Mouse (Mus musculus) liver, embryonic 12.5 days (tissue): ENCODE data around the gene Prlh. TPM values are rescaled to one million over a fixed set of nuclear protein-coding genes. Genes with fewer than 3 reads are reported as not detected.
A peak's percentile ranks its signal among the peaks of the same experiment; 100 is the strongest.

Experiments used
- ATAC-seq: fragments of 200-750 bp; cut with Nextera tagmentation; 2 replicates; pipeline ENCODE4 v1.8.0; 2017; ENCODE audit warnings: moderate number of reproducible peaks, mild to moderate bottlenecking, moderate library complexity
- H3K27ac ChIP-seq: fragments of 300-500 bp; sonication (generic); 2 replicates; pipeline ENCODE4 v1.5.1; 2016; ENCODE audit warnings: mild to moderate bottlenecking
- H3K27me3 ChIP-seq: fragments of 300-500 bp; sonication (generic); replicated peaks from 2 replicates; pipeline ENCODE4 v1.6.1; 2016; ENCODE audit warnings: mild to moderate bottlenecking, moderate library complexity
- H3K36me3 ChIP-seq: fragments of 300-500 bp; sonication (generic); 2 replicates; pipeline ENCODE4 v1.6.1; 2016; ENCODE audit warnings: mild to moderate bottlenecking, moderate library complexity
- H3K4me1 ChIP-seq: fragments of 300-500 bp; sonication (generic); 2 replicates; pipeline ENCODE4 v1.6.1; 2016
- H3K4me2 ChIP-seq: fragments of 300-500 bp; sonication (generic); 2 replicates; pipeline ENCODE4 v1.6.1; 2016; ENCODE audit warnings: mild to moderate bottlenecking, moderate library complexity
- H3K4me3 ChIP-seq: fragments of 300-500 bp; sonication (generic); 2 replicates; pipeline ENCODE4 v1.5.1; 2016; ENCODE audit warnings: mild to moderate bottlenecking, moderate library complexity
- H3K9ac ChIP-seq: fragments of 300-500 bp; sonication (generic); 2 replicates; pipeline ENCODE4 v1.6.1; 2016; ENCODE audit warnings: mild to moderate bottlenecking, moderate library complexity
- H3K9me3 ChIP-seq: fragments of 300-500 bp; sonication (generic); replicated peaks from 2 replicates; pipeline ENCODE4 v1.6.1; 2016; ENCODE audit warnings: mild to moderate bottlenecking, moderate library complexity
- WGBS: fragments of 180-500 bp; shearing (Covaris S2); methylation state at CpG from one replicate; pipeline ENCODE4 v1.1.7; 2016; ENCODE audit not compliant: insufficient replicate concordance; 5-methylcytosine and 5-hydroxymethylcytosine counted together
- polyA plus RNA-seq: library from polyadenylated mRNA; unstranded; fragments of >200 nt; fragmentation: Nextera tagmentation; extraction: Ambion mirVana; gene quantifications from 2 replicates; pipeline ENCODE4 v1.2.1, GENCODE M21; 2016

The Prlh gene
- polyA plus RNA-seq, 1 experiment from 2014 or later, result not detected

DNA sequence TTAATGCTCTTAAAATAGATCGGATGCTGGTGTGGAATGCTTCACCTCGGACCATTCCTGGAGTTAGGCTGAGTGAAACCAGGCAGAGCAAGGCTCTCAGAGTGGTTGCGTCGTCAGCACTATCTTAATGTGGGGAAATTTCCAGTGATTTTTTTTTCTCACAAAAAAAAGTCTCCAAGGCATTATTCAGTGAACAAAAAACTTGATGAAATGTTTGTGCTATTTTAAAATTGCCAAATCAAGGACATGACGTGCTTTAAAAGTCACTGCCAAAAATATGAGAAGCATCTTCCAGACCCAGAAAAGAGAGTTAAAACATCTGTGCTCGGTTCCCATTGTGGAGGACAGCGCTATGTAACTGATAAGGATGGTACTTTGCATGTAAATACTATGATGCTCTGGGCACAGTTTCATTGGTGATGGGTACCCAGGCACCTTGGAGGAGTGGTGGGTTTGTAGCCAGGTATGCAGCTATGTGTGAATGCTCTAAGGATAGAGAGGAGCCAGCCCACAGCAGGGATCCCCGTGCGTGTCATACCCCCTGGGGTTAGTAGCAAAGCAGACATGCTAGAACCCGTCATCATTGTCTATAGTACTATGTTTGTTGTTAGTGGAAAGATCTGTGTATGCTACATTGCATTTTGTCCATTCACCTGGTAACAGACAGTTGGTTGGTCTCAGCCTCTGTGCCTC lies 27.9 kb downstream of the Prlh start:
- no peak for ATAC-seq
- 67% methylated on average over 10 of the region's 10 CpGs for WGBS
- Histone ChIP-seq H3K27ac (no peak overlapping the region), H3K4me3 (no peak overlapping the region), H3K9ac (no peak overlapping the region), H3K9me3 (no peaks in the 10 kb centered on the region), H3K4me2 (no peak overlapping the region), H3K4me1 (no peaks in the 10 kb centered on the region), H3K36me3 (no peaks in the 10 kb centered on the region), H3K27me3 (no peaks in the 10 kb centered on the region)

DNA sequence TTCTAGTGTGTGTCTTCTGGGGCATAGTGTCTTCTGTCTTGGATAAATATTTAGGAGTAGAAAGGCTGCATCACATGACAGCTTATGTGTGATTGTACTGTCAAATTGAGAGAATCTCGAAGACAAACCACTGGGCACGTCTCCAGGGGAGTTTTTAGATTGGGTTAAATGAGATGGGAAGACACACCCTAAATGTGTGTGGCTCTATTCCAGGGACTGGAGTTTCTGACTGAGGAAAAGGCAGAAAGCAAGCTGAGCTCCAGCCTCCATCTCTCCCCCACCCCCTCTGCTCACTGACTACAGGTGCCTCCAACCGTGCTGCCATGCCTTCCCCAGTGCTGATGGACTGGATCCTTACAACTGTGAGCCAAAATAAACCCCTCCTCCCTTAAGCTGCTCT lies 28.4 kb downstream of the Prlh start:
- H3K27me3 ChIP-seq, result no peaks in the 10 kb centered on the region
- no peak overlapping the region for H3K4me3 ChIP-seq
- H3K9ac ChIP-seq, result no peak overlapping the region
- no peak overlapping the region for H3K4me2 ChIP-seq
- ATAC-seq, result no peak
- no peaks in the 10 kb centered on the region for H3K36me3 ChIP-seq
- H3K4me1 ChIP-seq, result no peaks in the 10 kb centered on the region
- WGBS, result 53% methylated on average over 3 of the region's 3 CpGs
- no peaks in the 10 kb centered on the region for H3K9me3 ChIP-seq
- H3K27ac ChIP-seq, result no peak overlapping the region

DNA sequence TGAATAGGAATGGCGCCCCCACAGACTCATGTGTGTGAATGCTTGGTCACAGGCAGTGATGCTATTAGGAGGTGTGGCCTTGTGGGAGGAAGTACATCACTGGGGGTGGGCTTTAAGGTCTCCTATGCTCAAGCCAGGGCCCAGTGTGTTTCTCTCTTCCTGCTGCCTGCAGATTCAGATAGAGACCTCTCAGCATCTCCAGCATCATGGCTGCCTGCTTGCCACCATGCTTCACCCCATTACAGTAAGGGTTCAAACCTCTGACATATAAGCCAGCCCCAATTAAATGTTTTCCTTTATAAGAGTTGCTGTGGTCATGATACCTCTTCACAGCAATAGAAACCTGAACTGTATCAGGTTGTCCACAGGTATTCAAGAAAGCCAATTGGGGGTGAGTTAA lies 43.0 kb downstream of the Prlh start:
- H3K9me3 ChIP-seq, result 0 out of 2 replicates have a peak, but pooled peaks cover 6% of the 10 kb centered on the region
- H3K27me3 ChIP-seq, result peaks cover 39% of the 10 kb centered on the region
- ATAC-seq, result no peak
- H3K27ac ChIP-seq, result no peak overlapping the region
- H3K4me1 ChIP-seq, result 0 out of 2 replicates have a peak, but pooled peaks cover 13% of the 10 kb centered on the region
- no peak overlapping the region for H3K9ac ChIP-seq
- WGBS, result 70% methylated on average over 1 of the region's 1 CpGs
- no peaks in the 10 kb centered on the region for H3K36me3 ChIP-seq
- no peak overlapping the region for H3K4me2 ChIP-seq
- no peak overlapping the region for H3K4me3 ChIP-seq

DNA sequence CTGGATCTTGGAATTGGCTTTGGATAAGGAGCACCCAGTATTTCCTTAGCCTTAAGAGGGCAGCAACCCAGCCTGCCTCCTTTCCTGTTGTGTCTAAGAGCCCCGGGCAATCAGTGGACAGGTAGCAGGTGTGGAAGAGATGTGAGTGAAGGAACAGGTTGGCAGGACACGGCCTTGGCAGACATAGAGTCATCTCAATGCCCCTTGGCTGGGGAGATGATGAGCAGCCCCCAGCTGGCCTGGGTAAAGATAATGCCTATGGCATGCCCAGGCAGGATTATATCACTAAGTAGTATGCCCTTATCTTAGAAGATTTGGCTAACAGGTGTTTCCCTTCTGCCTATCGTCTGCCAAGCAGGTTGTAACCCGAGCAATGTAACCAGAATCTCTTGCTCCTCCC lies 44.2 kb downstream of the Prlh start:
- Histone ChIP-seq H3K36me3 (no peaks in the 10 kb centered on the region), H3K4me3 (no peak overlapping the region), H3K9ac (no peak overlapping the region), H3K4me1 (0 out of 2 replicates have a peak, but pooled peaks cover 13% of the 10 kb centered on the region), H3K9me3 (0 out of 2 replicates have a peak, but pooled peaks cover 6% of the 10 kb centered on the region), H3K27me3 (peaks cover 45% of the 10 kb centered on the region), H3K4me2 (no peak overlapping the region), H3K27ac (no peak overlapping the region)
- ATAC-seq, result no peak
- 47% methylated on average over 4 of the region's 4 CpGs for WGBS

DNA sequence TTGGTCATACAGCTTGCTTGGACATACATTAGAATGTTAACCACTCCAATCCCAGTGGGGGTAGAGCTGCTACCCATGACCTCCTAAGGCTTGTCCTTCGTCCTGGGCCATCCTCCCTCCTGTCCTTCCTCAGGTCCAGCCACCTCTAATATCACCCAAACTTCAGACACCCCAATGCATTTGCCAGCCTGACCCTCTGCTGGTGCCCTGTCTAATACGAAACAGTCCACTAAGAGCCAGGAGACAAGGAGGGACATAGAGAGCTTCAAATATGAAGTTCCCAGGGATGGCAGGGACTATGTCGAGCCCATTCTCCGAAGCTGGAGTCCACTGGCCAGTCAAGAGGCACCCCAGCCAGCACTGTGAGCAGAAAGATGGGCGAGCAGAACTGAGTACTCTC lies 44.7 kb downstream of the Prlh start:
- Histone ChIP-seq H3K36me3 (no peaks in the 10 kb centered on the region), H3K4me2 (no peak overlapping the region), H3K4me3 (no peak overlapping the region), H3K27me3 (peaks cover 48% of the 10 kb centered on the region), H3K9ac (no peak overlapping the region), H3K9me3 (0 out of 2 replicates have a peak, but pooled peaks cover 6% of the 10 kb centered on the region), H3K27ac (no peak overlapping the region), H3K4me1 (0 out of 2 replicates have a peak, but pooled peaks cover 13% of the 10 kb centered on the region)
- WGBS, result 57% methylated on average over 5 of the region's 5 CpGs
- ATAC-seq, result no peak

DNA sequence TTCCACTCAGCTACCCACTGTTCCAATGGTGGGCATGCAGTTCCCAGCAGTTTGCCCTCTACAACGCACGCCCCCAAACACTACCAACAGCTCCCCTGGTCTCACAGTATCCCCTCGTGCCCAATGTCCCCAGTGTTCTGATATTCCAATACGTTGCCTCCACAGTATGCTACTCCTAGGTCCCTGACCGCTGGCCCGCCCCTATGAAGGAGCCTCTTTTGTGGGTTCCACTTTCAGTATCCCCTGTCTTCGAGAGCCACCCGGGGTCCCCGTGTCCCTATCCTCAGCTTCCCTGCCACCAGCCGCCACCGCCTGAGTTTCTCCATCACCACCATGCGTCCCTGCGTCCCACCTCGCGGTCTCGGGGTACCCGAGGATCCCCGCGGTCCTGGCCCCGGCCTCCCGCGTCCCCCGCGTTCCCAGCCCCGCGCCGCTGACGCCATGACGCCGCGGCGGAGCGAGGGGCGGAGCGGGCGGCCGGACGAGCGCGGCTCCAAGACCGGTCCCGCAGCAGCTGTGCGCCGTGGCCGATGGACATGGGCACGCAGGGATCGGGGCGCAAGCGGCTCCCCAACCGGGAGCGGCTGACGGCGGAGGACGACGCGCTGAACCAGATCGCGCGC lies 45.5 kb downstream of the Prlh start, which contains the start of gene Lrrfip1:
Gene Lrrfip1 (plus strand): TSS at position 470 of the 623 bp plus-strand sequence.
- ATAC-seq, result peak; percentile 47
- WGBS, result 3% methylated on average over 59 of the region's 59 CpGs
- H3K4me3 ChIP-seq, result peak within 1 kb of the TSS; percentile 62

DNA sequence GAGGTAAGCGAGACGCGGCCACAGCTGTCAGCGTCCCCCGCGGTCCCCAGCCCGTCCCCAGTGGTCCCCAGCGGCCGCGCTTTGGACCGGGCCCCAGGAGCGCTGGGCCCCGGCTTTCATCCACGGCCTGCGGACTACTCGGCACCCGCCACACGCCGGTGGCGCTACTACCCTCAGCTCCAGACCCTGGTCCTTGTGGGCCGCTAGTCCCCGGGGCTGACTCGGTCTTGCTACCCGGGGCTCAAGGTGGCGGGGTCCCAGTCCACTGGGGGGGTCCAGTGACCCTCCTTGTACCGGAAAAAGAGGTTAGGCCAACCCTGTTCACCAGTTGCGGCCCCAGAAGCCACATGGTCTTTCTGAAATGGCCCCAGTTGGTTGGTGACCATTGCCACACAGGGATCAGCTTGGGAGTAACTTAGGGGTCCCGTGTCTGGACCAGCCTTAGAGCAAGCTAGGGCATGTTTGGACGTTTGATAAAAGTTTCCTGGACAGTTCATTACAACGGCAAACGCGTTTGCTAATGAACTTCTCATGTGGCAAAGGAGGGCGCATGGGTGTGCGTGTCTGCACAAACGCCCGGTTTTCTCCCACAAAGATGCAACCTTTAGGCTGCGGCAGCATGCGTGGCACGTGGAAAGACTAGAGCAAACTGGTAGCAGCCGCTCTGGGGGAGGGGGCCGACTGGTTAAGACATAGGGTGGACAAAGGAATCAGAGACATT lies 46.1 kb downstream of the Prlh start:
- no peaks in the 10 kb centered on the region for H3K36me3 ChIP-seq
- H3K4me3 ChIP-seq, result peak overlapping the region; percentile 62
- H3K4me1 ChIP-seq, result 0 out of 2 replicates have a peak, but pooled peaks cover 13% of the 10 kb centered on the region
- WGBS, result 3% methylated on average over 41 of the region's 41 CpGs
- H3K4me2 ChIP-seq, result peak overlapping the region; percentile 72
- H3K27ac ChIP-seq, result no peak overlapping the region
- H3K9ac ChIP-seq, result peak overlapping the region; percentile 61
- H3K27me3 ChIP-seq, result peaks cover 48% of the 10 kb centered on the region
- ATAC-seq, result peak; percentile 38; the same call in 1 of the 2 replicates
- 0 out of 2 replicates have a peak, but pooled peaks cover 6% of the 10 kb centered on the region for H3K9me3 ChIP-seq

More for the DNA sequence above, 45.5 kb downstream of the Prlh start, which contains the start of gene Lrrfip1:
- peak within 1 kb of the TSS; percentile 61 for H3K9ac ChIP-seq
- 0 out of 2 replicates have a peak, but pooled peaks cover 6% of the 10 kb centered on the region for H3K9me3 ChIP-seq
- 0 out of 2 replicates have a peak, but pooled peaks cover 13% of the 10 kb centered on the region for H3K4me1 ChIP-seq
- no peak within 1 kb of the TSS for H3K27ac ChIP-seq
- no peaks in the 10 kb centered on the region for H3K36me3 ChIP-seq
- peaks cover 48% of the 10 kb centered on the region for H3K27me3 ChIP-seq
- H3K4me2 ChIP-seq, result peak within 1 kb of the TSS; percentile 72

DNA sequence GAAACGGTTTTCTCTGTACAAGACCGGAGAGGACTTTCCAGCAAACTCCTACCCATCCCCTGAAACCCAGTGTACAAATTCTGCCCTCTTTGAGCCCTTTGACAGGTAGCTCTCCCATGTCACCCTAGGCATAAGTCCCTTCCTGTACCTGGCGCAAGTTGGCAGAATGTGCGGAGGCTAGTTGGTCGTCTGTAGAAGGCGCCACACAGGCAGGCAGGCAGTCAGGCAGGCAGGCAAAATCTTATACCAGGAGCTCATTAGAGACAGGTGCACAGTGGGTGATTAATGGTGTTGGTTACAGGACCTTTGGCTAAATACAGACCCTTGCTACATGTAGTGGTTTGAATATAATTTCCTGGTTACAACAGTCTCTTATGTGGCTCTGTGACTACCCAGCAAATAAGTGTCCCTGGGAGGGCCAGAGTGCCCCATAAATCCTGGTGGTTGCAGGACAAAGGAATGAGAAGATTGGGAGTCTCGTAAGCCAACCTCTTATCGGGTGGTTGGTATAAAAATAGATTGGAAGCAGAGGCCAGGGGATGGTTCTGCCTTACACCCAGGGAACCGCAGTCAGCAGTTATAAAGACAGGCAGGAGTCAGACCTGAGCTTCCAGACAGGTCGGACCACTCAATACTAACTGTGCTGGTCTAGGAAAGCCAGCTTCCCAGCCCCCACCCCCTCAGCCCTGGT lies 47.1 kb downstream of the Prlh start:
- no peak for ATAC-seq
- no peak overlapping the region for H3K9ac ChIP-seq
- H3K4me1 ChIP-seq, result 0 out of 2 replicates have a peak, but pooled peaks cover 13% of the 10 kb centered on the region
- H3K4me3 ChIP-seq, result no peak overlapping the region
- no peak overlapping the region for H3K27ac ChIP-seq
- no peak overlapping the region for H3K4me2 ChIP-seq
- H3K36me3 ChIP-seq, result no peaks in the 10 kb centered on the region
- 0 out of 2 replicates have a peak, but pooled peaks cover 6% of the 10 kb centered on the region for H3K9me3 ChIP-seq
- 51% methylated on average over 10 of the region's 10 CpGs for WGBS
- peaks cover 48% of the 10 kb centered on the region for H3K27me3 ChIP-seq

DNA sequence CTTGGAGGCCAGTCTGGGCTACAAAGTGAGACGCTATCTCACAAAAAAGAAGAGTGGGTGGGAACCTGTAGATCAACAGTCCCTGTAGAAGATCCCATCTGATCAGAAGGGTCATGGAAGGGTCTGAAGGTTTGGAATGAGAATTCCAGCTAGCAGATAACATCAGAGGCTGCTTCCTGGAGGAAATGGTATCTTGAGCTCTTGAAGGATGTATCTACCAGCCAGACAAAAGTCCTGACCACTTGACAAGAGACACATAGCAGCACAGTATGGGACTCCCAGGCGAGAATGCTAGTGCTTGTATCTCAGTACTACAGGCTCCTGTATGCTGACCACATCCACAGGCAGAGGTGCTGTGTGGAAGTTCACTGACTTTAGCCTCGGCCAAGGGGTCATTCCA lies 48.2 kb downstream of the Prlh start:
- WGBS, result 42% methylated on average over 3 of the region's 3 CpGs
- Histone ChIP-seq H3K27ac (no peak overlapping the region), H3K9me3 (0 out of 2 replicates have a peak, but pooled peaks cover under 1% of the 10 kb centered on the region), H3K36me3 (no peaks in the 10 kb centered on the region), H3K9ac (no peak overlapping the region), H3K4me2 (no peak overlapping the region), H3K27me3 (peaks cover 48% of the 10 kb centered on the region), H3K4me1 (0 out of 2 replicates have a peak, but pooled peaks cover 13% of the 10 kb centered on the region), H3K4me3 (no peak overlapping the region)
- ATAC-seq, result no peak

DNA sequence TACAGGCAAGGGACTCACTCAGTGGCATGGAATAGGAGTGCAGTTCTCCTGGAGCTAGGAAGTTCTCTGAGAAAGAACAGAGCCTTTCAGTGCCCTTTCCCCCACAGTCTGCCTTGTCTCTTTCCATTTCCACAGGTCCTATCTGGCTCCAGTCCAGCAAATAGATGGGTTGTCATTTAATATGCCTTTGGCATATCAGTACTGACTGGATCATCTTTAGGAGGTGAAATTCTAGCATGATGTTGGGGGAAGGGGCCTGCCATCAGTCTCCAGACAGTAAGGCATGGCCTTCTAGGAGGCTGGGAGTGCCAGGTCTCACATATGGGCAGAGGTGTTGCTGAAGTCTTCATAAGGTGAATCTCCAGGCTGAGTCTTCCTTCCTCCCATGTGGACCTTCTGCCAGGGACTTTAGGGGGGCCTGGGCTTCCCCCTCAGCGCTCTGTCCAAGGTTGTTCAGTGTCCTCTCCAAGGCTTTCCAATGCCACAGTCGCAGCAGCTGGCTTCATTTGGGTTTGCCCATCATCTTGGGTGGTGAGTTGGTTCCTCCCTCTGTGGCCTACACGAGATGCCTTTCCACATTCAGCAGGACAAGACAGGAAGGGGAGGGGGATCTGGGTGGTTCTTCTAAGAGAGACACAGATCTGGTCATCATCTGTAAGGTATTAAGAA lies 49.1 kb downstream of the Prlh start:
- no peak for ATAC-seq
- 0 out of 2 replicates have a peak, but pooled peaks cover 13% of the 10 kb centered on the region for H3K4me1 ChIP-seq
- no peak overlapping the region for H3K9ac ChIP-seq
- H3K36me3 ChIP-seq, result no peaks in the 10 kb centered on the region
- H3K4me3 ChIP-seq, result no peak overlapping the region
- WGBS, result 50% methylated on average over 3 of the region's 3 CpGs
- no peaks in the 10 kb centered on the region for H3K9me3 ChIP-seq
- no peak overlapping the region for H3K4me2 ChIP-seq
- H3K27me3 ChIP-seq, result peaks cover 48% of the 10 kb centered on the region
- no peak overlapping the region for H3K27ac ChIP-seq

DNA sequence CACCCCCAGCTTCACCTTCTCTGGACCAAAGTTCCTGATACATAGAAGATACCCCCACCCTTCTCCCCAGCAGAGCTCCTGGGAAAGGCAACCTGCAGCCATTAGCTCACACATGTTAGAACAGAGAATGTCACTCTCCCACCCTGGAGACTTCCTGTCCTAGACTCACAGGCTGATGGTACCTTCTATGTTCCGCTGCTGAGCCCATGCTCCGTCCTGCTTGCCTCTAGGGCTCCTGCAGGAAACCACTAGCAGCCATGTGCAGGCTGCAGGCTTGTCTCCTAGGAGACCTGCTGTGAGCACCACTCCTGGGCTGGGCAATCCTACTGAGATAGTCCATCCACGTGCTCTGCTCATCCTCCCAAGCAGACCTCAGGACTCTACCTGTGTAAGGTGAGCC lies 49.7 kb downstream of the Prlh start:
- Histone ChIP-seq H3K27ac (no peak overlapping the region), H3K27me3 (peaks cover 42% of the 10 kb centered on the region), H3K4me3 (no peak overlapping the region), H3K9me3 (no peaks in the 10 kb centered on the region), H3K4me1 (0 out of 2 replicates have a peak, but pooled peaks cover 13% of the 10 kb centered on the region), H3K36me3 (no peaks in the 10 kb centered on the region), H3K4me2 (no peak overlapping the region), H3K9ac (no peak overlapping the region)
- no peak for ATAC-seq
- WGBS, result 58% methylated on average over 3 of the region's 3 CpGs
